Mouse (Mus musculus) midbrain, embryonic 16.5 days (tissue): ENCODE measurements at regions not wholly inside any gene's neighbourhood (a gene's known extent, or its start where the extent isn't known, plus 50 kb on each side); places are given as distances from the start of the nearest gene placed in this dataset.
"Not testable (repeated sequence)": the region's sequence is repeated elsewhere in the genome, so short reads cannot be mapped to it uniquely, and the experiment has no call there.

Experiments
- ATAC-seq: fragments of 200-750 bp; cut with Nextera tagmentation; 2 replicates; pipeline ENCODE4 v1.8.0; 2017; ENCODE audit warnings: moderate TSS enrichment
- H3K27ac ChIP-seq: fragments of 300-500 bp; sonication (generic); 2 replicates; pipeline ENCODE4 v1.5.1; 2014; ENCODE audit warnings: mild to moderate bottlenecking, low read length, mixed read lengths
- H3K27me3 ChIP-seq: fragments of 300-500 bp; sonication (generic); 2 replicates; pipeline ENCODE4 v1.6.1; 2014; ENCODE audit warnings: low read depth, low read length, mixed read lengths; ENCODE audit not compliant: control insufficient read depth, insufficient read depth
- H3K36me3 ChIP-seq: fragments of 300-500 bp; sonication (generic); 2 replicates; pipeline ENCODE4 v1.6.1; 2014; ENCODE audit warnings: mild to moderate bottlenecking, low read length, moderate library complexity, mixed read lengths; ENCODE audit not compliant: control insufficient read depth, insufficient read depth
- H3K4me1 ChIP-seq: fragments of 300-500 bp; sonication (generic); 2 replicates; pipeline ENCODE4 v1.6.1; 2014; ENCODE audit warnings: mild to moderate bottlenecking, low read length, mixed read lengths; ENCODE audit not compliant: control insufficient read depth, insufficient read depth
- H3K4me2 ChIP-seq: fragments of 300-500 bp; sonication (generic); 2 replicates; pipeline ENCODE4 v1.6.1; 2014; ENCODE audit warnings: mild to moderate bottlenecking, low read length, mixed read lengths
- H3K4me3 ChIP-seq: fragments of 300-500 bp; sonication (generic); 2 replicates; pipeline ENCODE4 v1.5.1; 2014; ENCODE audit warnings: low read depth, mild to moderate bottlenecking, low read length, moderate library complexity, mixed read lengths
- H3K9ac ChIP-seq: fragments of 300-500 bp; sonication (generic); 2 replicates; pipeline ENCODE4 v1.6.1; 2014; ENCODE audit warnings: low read depth, low read length, mixed read lengths
- H3K9me3 ChIP-seq: fragments of 300-500 bp; sonication (generic); replicated peaks from 2 replicates; pipeline ENCODE4 v1.6.1; 2014; ENCODE audit warnings: mild to moderate bottlenecking, low read length, mixed read lengths; ENCODE audit not compliant: control insufficient read depth, poor library complexity, severe bottlenecking
- whole genome bisulfite sequencing: fragments of 180-500 bp; shearing (Covaris S2); extraction: QIAGEN DNeasy Blood & Tissue Kit; methylation state at CpG from one replicate; pipeline ENCODE4 v1.1.7; 2014; 5-methylcytosine and 5-hydroxymethylcytosine counted together

DNA sequence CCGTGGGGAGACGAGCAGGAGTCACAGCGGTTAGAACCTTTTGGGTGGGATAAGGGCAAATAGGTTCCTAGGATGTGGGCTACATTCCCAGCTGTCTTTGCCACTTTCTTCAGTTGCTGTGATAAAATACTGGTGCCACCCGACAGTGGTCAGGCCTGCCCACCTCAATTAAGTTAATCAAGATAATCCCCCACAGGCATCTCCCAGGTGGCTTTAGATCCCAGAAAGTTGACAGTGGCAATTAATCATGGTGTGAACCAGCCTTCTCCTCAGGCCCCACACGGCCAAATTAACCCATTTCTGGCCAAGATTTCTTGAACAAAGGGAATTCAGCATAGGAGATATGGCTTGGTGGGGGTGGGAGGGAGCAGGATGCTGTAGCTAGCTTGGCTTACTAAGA, 186.3 kb downstream of the Adgrd1 start:
- 22% methylated on average over 5 of the region's 5 CpGs for WGBS
- Histone ChIP-seq H3K4me1 (peaks cover 12% of the 10 kb centered on the region), H3K27me3 (no peaks in the 10 kb centered on the region), H3K9me3 (no peaks in the 10 kb centered on the region), H3K36me3 (no peaks in the 10 kb centered on the region), H3K4me3 (no peak overlapping the region), H3K9ac (no peak overlapping the region), H3K4me2 (no peak overlapping the region), H3K27ac (no peak overlapping the region)
- ATAC-seq: no peak

DNA sequence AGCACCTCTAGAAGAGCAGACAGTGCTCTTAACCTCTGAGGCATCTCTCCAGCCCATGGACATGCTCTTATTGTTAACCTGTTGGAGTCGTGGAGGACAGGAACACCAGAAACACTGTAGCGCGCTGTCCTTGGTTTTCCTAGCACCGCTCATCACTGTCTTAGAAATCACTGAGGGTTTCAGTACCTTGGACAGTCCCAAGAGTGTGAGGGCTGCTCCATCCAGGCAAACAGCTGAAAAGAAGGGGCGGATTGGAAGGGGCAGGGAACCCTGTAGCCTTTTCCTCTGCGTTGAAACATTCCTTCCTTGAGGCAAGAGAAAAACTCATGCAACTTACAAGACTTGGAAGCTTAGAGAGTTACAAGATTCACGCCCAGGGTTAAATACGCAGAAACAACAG, 190.9 kb downstream of the Adgrd1 start:
- Histone ChIP-seq H3K27ac (no peak overlapping the region), H3K4me2 (no peak overlapping the region), H3K27me3 (no peaks in the 10 kb centered on the region), H3K9me3 (no peaks in the 10 kb centered on the region; the same call in 1 of the 2 replicates), H3K4me1 (peaks cover 2% of the 10 kb centered on the region; the same call in 1 of the 2 replicates), H3K9ac (no peak overlapping the region), H3K4me3 (no peak overlapping the region), H3K36me3 (no peaks in the 10 kb centered on the region)
- WGBS: 18% methylated on average over 8 of the region's 8 CpGs
- no peak for ATAC-seq

DNA sequence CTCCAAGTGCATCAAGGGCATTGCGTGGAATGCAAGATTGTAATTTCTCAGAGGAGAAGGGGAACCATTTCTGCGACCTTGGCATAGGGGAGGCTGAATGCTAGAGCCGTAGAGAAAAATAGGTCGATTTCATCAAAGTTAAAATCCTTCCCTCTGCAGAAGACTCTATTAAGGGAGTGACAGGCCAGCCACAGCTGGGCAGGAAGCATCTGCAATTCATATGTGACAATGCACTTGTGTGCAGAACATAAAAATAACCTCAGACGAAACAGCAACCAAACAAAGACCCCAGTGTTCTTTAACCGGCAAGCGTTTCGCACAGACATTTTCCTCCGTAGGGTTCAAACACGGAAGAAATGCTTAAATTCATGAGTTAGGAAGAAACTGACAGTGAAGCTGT, 196.3 kb downstream of the Adgrd1 start:
- WGBS: 54% methylated on average over 10 of the region's 10 CpGs
- H3K27ac ChIP-seq, H3K9me3 ChIP-seq, H3K9ac ChIP-seq, H3K36me3 ChIP-seq, ATAC-seq, H3K4me2 ChIP-seq, H3K4me3 ChIP-seq, H3K4me1 ChIP-seq, H3K27me3 ChIP-seq: not testable (repeated sequence)

DNA sequence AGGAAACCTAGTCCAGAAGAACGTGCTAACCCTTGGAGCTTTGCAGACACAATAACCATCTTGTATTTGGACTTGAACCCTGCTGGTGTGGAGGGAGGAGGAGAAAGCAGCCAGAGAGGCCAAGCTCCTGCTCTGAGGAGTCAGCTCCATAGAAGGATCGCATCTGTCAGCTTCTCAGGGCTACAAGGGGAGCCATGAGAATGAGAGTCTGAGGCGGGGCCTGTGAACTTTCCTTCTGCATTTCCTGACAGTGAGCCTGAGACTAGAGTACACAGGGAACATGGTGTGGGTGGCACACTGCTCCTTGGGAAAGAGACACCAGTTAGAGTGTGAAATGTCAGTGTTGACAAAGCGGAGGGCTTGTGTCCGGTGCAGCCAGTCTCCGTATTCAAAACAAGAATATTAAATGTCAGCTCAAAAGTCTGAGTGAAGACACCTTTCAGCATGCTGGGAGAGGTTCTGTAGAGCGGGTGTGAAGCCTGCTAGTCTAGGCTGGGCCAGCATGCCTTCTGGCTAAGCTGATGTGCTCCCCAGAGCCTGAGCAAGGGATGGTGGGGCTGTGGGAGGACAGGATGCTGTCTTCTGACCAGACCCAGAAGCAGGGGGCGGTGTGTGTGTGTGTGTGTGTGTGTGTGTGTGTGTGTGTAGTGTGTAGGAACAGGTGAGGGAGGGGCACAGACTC, 198.5 kb downstream of the Adgrd1 start:
- not testable (repeated sequence) for H3K4me1 ChIP-seq, H3K27me3 ChIP-seq, H3K9me3 ChIP-seq, ATAC-seq, H3K4me3 ChIP-seq, H3K36me3 ChIP-seq, H3K9ac ChIP-seq, H3K27ac ChIP-seq, H3K4me2 ChIP-seq
- WGBS: 70% methylated on average over 8 of the region's 8 CpGs

DNA sequence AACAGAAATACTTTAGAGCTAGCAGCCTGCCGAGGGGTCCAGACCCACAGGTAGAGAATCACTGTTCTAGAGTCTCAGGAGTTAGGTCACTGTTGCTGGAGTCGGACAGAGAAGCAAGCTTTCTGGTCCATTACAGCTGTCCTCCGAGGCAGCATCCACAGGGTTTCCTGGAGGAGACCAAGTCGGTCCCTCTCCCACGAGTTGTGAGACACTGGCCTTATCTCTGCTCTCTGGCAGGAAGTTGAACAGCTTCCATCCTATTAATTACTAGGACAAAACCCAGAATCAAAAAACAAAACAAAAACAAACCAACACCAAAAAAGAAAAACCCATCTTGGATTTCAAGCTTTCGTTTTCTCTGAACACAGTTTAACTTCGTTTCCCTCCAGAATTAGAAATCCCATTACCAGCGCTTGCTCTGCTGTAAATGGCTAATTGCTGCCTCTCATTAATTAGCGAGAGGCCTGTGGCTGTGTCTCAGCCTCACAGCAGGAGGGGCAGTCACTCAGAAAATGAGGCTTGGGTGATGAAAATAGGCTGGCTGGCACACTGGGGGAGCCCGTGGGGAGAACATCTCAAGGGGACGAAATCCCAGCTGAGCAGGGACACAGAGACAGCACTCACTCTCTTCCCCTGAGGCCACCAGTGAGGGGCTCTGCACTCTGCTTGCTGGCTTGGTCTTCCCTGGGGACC, 201.3 kb downstream of the Adgrd1 start:
- no peaks in the 10 kb centered on the region for H3K36me3 ChIP-seq
- H3K4me3 ChIP-seq: no peak overlapping the region
- WGBS: 44% methylated on average over 11 of the region's 11 CpGs
- no peak overlapping the region for H3K4me2 ChIP-seq
- H3K9me3 ChIP-seq: no peaks in the 10 kb centered on the region
- no peak overlapping the region for H3K9ac ChIP-seq
- peak overlapping the region; percentile 47; the same call in 1 of the 2 replicates for H3K27ac ChIP-seq
- no peaks in the 10 kb centered on the region for H3K27me3 ChIP-seq
- H3K4me1 ChIP-seq: no peaks in the 10 kb centered on the region; the same call in 1 of the 2 replicates
- ATAC-seq: no peak

DNA sequence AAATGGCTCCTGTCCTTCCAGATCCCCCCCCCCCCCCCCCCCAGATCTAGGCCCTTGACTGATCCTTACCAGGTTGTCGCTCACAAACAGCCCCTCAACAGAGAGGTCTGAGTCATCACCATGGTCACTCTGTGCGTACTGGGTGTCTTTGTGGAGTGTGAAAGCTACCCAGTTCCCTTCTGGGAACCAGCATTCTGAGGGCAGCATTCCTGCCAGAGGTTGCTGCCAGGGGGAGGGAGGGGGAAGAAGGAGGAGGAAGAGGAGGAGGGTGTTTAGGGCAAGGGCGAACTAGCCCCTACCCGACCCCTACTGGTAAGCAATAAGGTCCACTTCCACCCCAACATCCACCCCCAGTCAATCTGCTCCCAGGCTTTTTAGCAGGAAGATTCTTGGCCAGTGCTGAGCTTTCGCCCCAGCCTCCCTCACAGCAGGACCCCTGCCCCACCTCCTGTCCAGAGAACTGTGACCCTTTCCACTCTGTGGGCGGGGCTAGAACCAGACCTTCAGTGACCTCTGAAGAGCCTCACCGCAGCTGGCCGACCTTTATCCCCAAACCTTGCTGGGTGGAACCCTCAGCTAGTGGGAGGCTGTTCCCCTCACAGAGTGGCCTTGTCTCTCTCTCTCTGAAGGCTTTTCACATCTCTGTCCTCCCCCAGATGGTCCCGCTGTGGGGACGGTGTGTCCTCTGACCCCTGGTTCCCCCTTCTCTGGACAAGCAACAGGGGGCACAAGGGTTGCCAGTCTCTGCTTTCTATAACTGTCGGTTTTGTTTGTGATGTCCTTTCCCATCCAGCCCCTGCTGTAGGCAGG, 202.2 kb upstream of the Sfswap start:
- no peaks in the 10 kb centered on the region for H3K27me3 ChIP-seq

DNA sequence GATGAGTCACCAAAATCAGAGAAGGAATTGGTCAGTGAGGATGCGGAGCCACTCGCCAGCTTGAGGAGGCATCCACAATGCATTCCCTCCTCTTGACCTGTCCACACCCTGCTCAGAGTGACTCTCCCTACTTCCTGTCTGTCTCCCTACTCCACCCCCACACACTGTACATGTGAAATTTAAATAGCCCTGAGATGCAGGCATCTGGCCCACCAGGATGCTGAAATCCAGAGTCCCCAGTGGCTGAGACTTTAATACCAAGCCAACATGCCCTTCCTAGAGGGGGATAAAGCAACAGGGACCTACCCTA, 201.6 kb upstream of the Sfswap start:
- Histone ChIP-seq H3K27me3 (no peaks in the 10 kb centered on the region), H3K9me3 (no peaks in the 10 kb centered on the region), H3K4me1 (no peaks in the 10 kb centered on the region; the same call in 1 of the 2 replicates), H3K9ac (no peak overlapping the region), H3K4me2 (no peak overlapping the region), H3K36me3 (no peaks in the 10 kb centered on the region), H3K4me3 (no peak overlapping the region), H3K27ac (no peak overlapping the region)
- ATAC-seq: no peak
- WGBS: 30% methylated on average over 2 of the region's 2 CpGs

More for the DNA sequence above, 202.2 kb upstream of the Sfswap start:
- Histone ChIP-seq H3K36me3 (no peaks in the 10 kb centered on the region), H3K4me2 (no peak overlapping the region), H3K27ac (no peak overlapping the region), H3K4me3 (no peak overlapping the region), H3K9me3 (no peaks in the 10 kb centered on the region), H3K9ac (no peak overlapping the region), H3K4me1 (no peaks in the 10 kb centered on the region; the same call in 1 of the 2 replicates)
- no peak for ATAC-seq
- 14% methylated on average over 10 of the region's 11 CpGs for WGBS

DNA sequence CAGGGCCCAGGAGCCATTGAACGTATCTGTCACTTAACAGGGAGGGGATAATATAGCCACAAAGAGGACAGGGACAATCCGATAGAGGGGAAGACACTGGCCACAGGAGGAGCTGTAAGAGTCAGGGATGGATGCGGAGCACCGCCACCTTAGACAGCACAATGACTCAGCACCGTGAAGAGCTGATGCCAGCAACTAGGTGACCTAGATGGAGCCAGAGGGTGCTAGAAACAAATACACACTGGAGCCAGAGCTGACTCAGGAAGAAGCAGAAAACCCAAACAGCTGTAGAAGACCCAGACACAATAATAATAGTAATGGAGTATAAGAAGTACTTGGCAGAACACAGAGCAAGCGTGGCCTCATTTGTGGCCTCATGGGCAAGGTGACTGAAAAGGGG, 200.6 kb upstream of the Sfswap start:
- Histone ChIP-seq H3K27ac (no peak overlapping the region), H3K4me3 (no peak overlapping the region), H3K9me3 (no peaks in the 10 kb centered on the region), H3K4me1 (no peaks in the 10 kb centered on the region; the same call in 1 of the 2 replicates), H3K4me2 (no peak overlapping the region), H3K27me3 (no peaks in the 10 kb centered on the region), H3K9ac (no peak overlapping the region), H3K36me3 (no peaks in the 10 kb centered on the region)
- WGBS: 88% methylated on average over 6 of the region's 6 CpGs
- ATAC-seq: no peak

DNA sequence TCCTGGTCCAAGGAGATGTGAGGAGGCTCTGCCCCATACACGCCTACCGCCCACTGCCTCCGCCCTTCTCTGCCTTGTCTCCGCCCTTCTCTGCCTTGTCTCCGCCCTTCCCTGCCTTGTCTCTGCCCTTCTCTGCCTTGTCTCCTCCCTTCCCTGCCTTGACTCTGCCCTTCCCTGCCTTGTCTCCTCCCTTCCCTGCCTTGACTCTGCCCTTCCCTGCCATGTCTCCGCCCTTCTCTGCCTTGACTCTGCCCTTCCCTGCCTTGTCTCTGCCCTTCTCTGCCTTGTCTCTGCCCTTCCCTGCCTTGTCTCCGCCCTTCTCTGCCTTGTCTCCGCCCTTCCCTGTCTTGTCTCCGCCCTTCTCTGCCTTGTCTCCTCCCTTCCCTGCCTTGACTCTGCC, 185.4 kb upstream of the Sfswap start:
- no peak overlapping the region for H3K4me2 ChIP-seq
- no peak overlapping the region for H3K27ac ChIP-seq
- no peaks in the 10 kb centered on the region for H3K36me3 ChIP-seq
- H3K4me1 ChIP-seq: peaks cover 11% of the 10 kb centered on the region
- no peaks in the 10 kb centered on the region; the same call in 1 of the 2 replicates for H3K27me3 ChIP-seq
- H3K9me3 ChIP-seq: no peaks in the 10 kb centered on the region
- no peak overlapping the region for H3K4me3 ChIP-seq
- no peak overlapping the region for H3K9ac ChIP-seq
- WGBS: 70% methylated on average over 9 of the region's 9 CpGs
- ATAC-seq: no peak
